15 mouse cellular contexts compared by ENCODE assay signal in genomic region chr3:84319504-84319903, GRCm38 (mm10). TPM values are rescaled to one million over a fixed set of nuclear protein-coding genes. Genes with fewer than 3 reads are reported as not detected.
DNase-seq lines count a peak whose midpoint lies in the region; ATAC-seq and TF ChIP-seq lines count a peak whose summit lies in the region.
"Had no signal": no experiment of that assay in that cellular context is flagged by ENCODE, and none has a peak within 500 bp of the region (broad histone marks: within the 10 kb centered on the region; RNA-seq: fewer than 3 reads in every experiment).

No protein-coding gene starts in this region.

- no peak for TF ChIP-seq EP300 in heart, postnatal 0 days (IDR thresholded peaks at IDR 0.05; ENCODE audit: low read depth)

- H3K9me3 ChIP-seq in lung, embryonic 14.5 days (ENCODE audit: low read depth, low read length): no peaks in the 10 kb centered on the region
- H3K9me3 ChIP-seq in heart, postnatal 0 days (replicated peaks; ENCODE audit: control insufficient read depth, low read length): no peaks in the 10 kb centered on the region
- no peaks in the 10 kb centered on the region for H3K9me3 ChIP-seq in hindbrain, embryonic 11.5 days (ENCODE audit: control insufficient read depth, low read length)
- H3K9me3 ChIP-seq: embryonic facial prominence, embryonic 13.5 days; hindbrain, embryonic 10.5 days; liver, embryonic 15.5 days; midbrain, embryonic 12.5 days had no signal

- H3K27me3 ChIP-seq in lung, embryonic 14.5 days (ENCODE audit: insufficient read depth, low read length): no peaks in the 10 kb centered on the region
- H3K27me3 ChIP-seq in heart, postnatal 0 days (ENCODE audit: control insufficient read depth, insufficient read depth, low read length): no peaks in the 10 kb centered on the region
- H3K27me3 ChIP-seq in cerebellum, adult 2 months (ENCODE audit: control insufficient read depth, insufficient read depth, low read length): no peaks in the 10 kb centered on the region
- no peaks in the 10 kb centered on the region for H3K27me3 ChIP-seq in hindbrain, embryonic 11.5 days (ENCODE audit: control insufficient read depth, insufficient read depth, low read length)
- H3K27me3 ChIP-seq: embryonic facial prominence, embryonic 13.5 days; liver, embryonic 15.5 days; midbrain, embryonic 12.5 days had no signal

- no peak overlapping the region for H3K27ac ChIP-seq in lung, embryonic 14.5 days (ENCODE audit: low read depth)
- H3K27ac ChIP-seq in heart, postnatal 0 days (ENCODE audit: low read depth): peak overlapping the region; percentile 64
- no peak overlapping the region for H3K27ac ChIP-seq in cerebellum, adult 2 months (ENCODE audit: insufficient read depth, low read length)
- H3K27ac ChIP-seq in hindbrain, embryonic 11.5 days (ENCODE audit: low read depth, low read length): no peak overlapping the region
- H3K27ac ChIP-seq: embryonic facial prominence, embryonic 13.5 days; hindbrain, embryonic 10.5 days; liver, embryonic 15.5 days; midbrain, embryonic 12.5 days had no signal

- WGBS in lung, embryonic 14.5 days: 75% methylated on average over 3 of the region's 3 CpGs
- 10% methylated on average over 3 of the region's 3 CpGs for WGBS in heart, postnatal 0 days
- 69% methylated on average over 3 of the region's 3 CpGs for WGBS in cerebellum, adult 2 months
- WGBS in hindbrain, embryonic 11.5 days: 81% methylated on average over 3 of the region's 3 CpGs

- peak; percentile 27 for DNase-seq in lung, embryonic 14.5 days
- no peak for DNase-seq in lung, postnatal 14 days
- peak; percentile 45 for DNase-seq in adipocyte (ENCODE audit: low spot score)
- peak; percentile 54 for DNase-seq in heart, postnatal 0 days (ENCODE audit: low spot score)
- DNase-seq in cerebellum, adult 2 months: no peak
- no peak for DNase-seq in hindbrain, embryonic 11.5 days (ENCODE audit: low spot score)
- DNase-seq: cerebellum, postnatal 36 days; kidney, adult 11 months; retina, postnatal 1 day had no signal

- TF ChIP-seq POLR2A in cerebellum, adult 2 months (IDR thresholded peaks at IDR 0.05; ENCODE audit: borderline replicate concordance, insufficient read depth, low read length): no peak

- no peak overlapping the region for H3K9ac ChIP-seq in lung, embryonic 14.5 days
- H3K9ac ChIP-seq in heart, postnatal 0 days (replicated peaks; ENCODE audit: low read depth, low read length): no peak overlapping the region
- no peak overlapping the region for H3K9ac ChIP-seq in hindbrain, embryonic 11.5 days (ENCODE audit: low read depth, low read length)
- H3K9ac ChIP-seq: embryonic facial prominence, embryonic 13.5 days; liver, embryonic 15.5 days; midbrain, embryonic 12.5 days had no signal

- peaks cover 2% of the 10 kb centered on the region; the same call in 1 of the 2 replicates for H3K4me1 ChIP-seq in lung, embryonic 14.5 days (ENCODE audit: insufficient read depth)
- peaks cover 31% of the 10 kb centered on the region for H3K4me1 ChIP-seq in heart, postnatal 0 days (ENCODE audit: control insufficient read depth, insufficient read depth)
- no peaks in the 10 kb centered on the region; the same call in 1 of the 2 replicates for H3K4me1 ChIP-seq in cerebellum, adult 2 months (ENCODE audit: control insufficient read depth, insufficient read depth, low read length)
- 0 out of 2 replicates have a peak, but pooled peaks cover 5% of the 10 kb centered on the region for H3K4me1 ChIP-seq in hindbrain, embryonic 11.5 days (replicated peaks; ENCODE audit: control insufficient read depth, insufficient read depth, low read length)

- ATAC-seq in lung, embryonic 14.5 days (ENCODE audit: insufficient read depth): no peak
- ATAC-seq in heart, postnatal 0 days (ENCODE audit: insufficient read depth, low read depth): peak; percentile 56
- ATAC-seq in hindbrain, embryonic 11.5 days (ENCODE audit: low FRiP score): no peak
- no peak for ATAC-seq in megakaryocyte, adult 5-6 weeks (ENCODE audit: poor library complexity, severe bottlenecking)
- ATAC-seq: forebrain, embryonic 14.5 days had no signal

- no peaks in the 10 kb centered on the region for H3K36me3 ChIP-seq in lung, embryonic 14.5 days (ENCODE audit: insufficient read depth)
- no peaks in the 10 kb centered on the region for H3K36me3 ChIP-seq in heart, postnatal 0 days (replicated peaks; ENCODE audit: control insufficient read depth, insufficient read depth, low read length)
- no peaks in the 10 kb centered on the region for H3K36me3 ChIP-seq in hindbrain, embryonic 11.5 days (ENCODE audit: control insufficient read depth, insufficient read depth, low read length)
- H3K36me3 ChIP-seq: embryonic facial prominence, embryonic 13.5 days; hindbrain, embryonic 10.5 days; liver, embryonic 15.5 days; midbrain, embryonic 12.5 days had no signal

- no peak overlapping the region for H3K4me3 ChIP-seq in lung, embryonic 14.5 days (ENCODE audit: low read depth, low read length)
- no peak overlapping the region for H3K4me3 ChIP-seq in heart, postnatal 0 days (ENCODE audit: low read depth, low read length)
- no peak overlapping the region for H3K4me3 ChIP-seq in cerebellum, adult 2 months (replicated peaks; ENCODE audit: insufficient read depth, low read depth, low read length)
- no peak overlapping the region for H3K4me3 ChIP-seq in hindbrain, embryonic 11.5 days (ENCODE audit: low read depth, low read length)
- H3K4me3 ChIP-seq: embryonic facial prominence, embryonic 13.5 days; hindbrain, embryonic 10.5 days; liver, embryonic 15.5 days; midbrain, embryonic 12.5 days had no signal

- no peak overlapping the region for H3K4me2 ChIP-seq in lung, embryonic 14.5 days
- no peak overlapping the region for H3K4me2 ChIP-seq in heart, postnatal 0 days (ENCODE audit: low read depth, low read length)
- no peak overlapping the region for H3K4me2 ChIP-seq in hindbrain, embryonic 11.5 days (replicated peaks; ENCODE audit: low read depth, low read length)
- H3K4me2 ChIP-seq: embryonic facial prominence, embryonic 13.5 days; liver, embryonic 15.5 days; midbrain, embryonic 12.5 days had no signal

- TF ChIP-seq CTCF in lung, embryonic 14.5 days (IDR thresholded peaks at IDR 0.05; ENCODE audit: low read depth): no peak
- TF ChIP-seq CTCF in heart, postnatal 0 days (IDR thresholded peaks at IDR 0.05; ENCODE audit: low read depth): peak; percentile 11; the same call in 1 of the 2 replicates
- no peak for TF ChIP-seq CTCF in cerebellum, adult 2 months (IDR thresholded peaks at IDR 0.05; ENCODE audit: borderline replicate concordance, insufficient read depth, low read depth, low read length)

RNA-seq across cellular contexts. Expression of gene Trim2, which starts 12.8 kb away (rescaled TPM):
- polyA plus RNA-seq in lung, embryonic 14.5 days (2014; fragmentation: Nextera tagmentation; extraction: Ambion mirVana): 25.9 and 27.0 TPM in 2 replicates
- 6.1 and 11.0 TPM in 2 replicates for total RNA-seq in heart, postnatal 0 days (2014; rRNA removed; ENCODE audit: low replicate concordance)
- 4.9 and 6.0 TPM in 2 replicates for polyA plus RNA-seq in heart, postnatal 0 days (2015; fragmentation: Nextera tagmentation; extraction: Ambion mirVana)
- 120 and 129 TPM in 2 replicates for polyA plus RNA-seq in cerebellum, adult 2 months (2012; rRNA removed)
- polyA plus RNA-seq in hindbrain, embryonic 11.5 days (2014; fragmentation: Nextera tagmentation; extraction: Ambion mirVana): 104 and 109 TPM in 2 replicates
- 0.62 TPM in 1 of 2 replicates, not detected in the other for total RNA-seq in megakaryocyte, adult 5-6 weeks (2015)
- total RNA-seq in megakaryocyte, adult 5-6 weeks (2017): 0.99 and 1.7 TPM in 2 replicates

Comparison
In these comparisons a context has a peak if more than half of its experiments do, and no peak if none do; other contexts are left out.
1. DNase-seq: peak in lung, embryonic 14.5 days (single experiment), adipocyte (single experiment) and heart, postnatal 0 days (single experiment); none in lung, postnatal 14 days (single experiment), cerebellum, adult 2 months (0 of 2) and hindbrain, embryonic 11.5 days (single experiment).